9 mouse cellular contexts compared by ENCODE assay signal in the genomic region with DNA sequence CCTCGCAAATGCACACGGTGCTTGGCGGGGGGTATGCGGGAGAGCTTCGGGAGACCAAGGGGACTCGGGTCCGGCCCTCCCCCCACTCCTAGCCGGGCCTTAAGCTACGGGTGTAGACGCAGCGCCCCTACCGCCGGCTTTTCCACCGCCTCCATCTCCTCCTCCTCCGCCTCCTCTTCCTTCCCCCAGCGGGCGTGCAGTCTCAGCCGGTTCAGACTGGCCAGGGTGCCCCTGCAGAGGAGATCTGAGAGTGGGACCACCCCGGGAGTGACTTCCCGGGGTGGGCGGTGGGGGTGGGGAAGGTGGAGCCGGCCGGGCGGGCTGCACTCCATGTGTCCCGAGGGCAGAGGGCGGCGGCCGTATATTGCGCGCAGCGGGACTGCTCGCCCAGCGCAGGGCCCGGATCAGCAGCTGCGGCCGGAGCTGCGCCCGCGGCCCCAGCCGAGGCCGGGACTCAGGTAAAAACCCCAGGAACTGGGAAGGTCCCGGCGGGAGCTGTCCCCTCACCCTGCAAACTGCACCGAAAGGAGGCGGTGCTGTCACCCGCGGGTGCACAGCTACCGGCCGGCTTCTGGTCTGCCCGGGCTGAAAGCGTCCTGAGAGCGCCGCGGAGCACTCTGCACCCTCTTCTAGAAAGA. TPM values are rescaled to one million over a fixed set of nuclear protein-coding genes. Genes with fewer than 3 reads are reported as not detected.
A peak's percentile ranks its signal among the peaks of the same experiment; 100 is the strongest.
DNase-seq lines count a peak whose midpoint lies in the region; ATAC-seq and TF ChIP-seq lines count a peak whose summit lies in the region.
"Had no signal": no experiment of that assay in that cellular context is flagged by ENCODE, and none has a peak within 500 bp of the region (broad histone marks: within the 10 kb centered on the region; RNA-seq: fewer than 3 reads in every experiment).

A gene (plus strand): TSS at position 180 of the 638 bp plus-strand sequence.

- no peaks in the 10 kb centered on the region for H3K9me3 ChIP-seq in embryonic facial prominence, embryonic 10.5 days
- no peaks in the 10 kb centered on the region for H3K9me3 ChIP-seq in liver, embryonic 12.5 days (replicated peaks)
- no peaks in the 10 kb centered on the region for H3K9me3 ChIP-seq in midbrain, postnatal 0 days (ENCODE audit: low read length)

- peaks cover 60% of the 10 kb centered on the region for H3K27me3 ChIP-seq in embryonic facial prominence, embryonic 10.5 days (replicated peaks; ENCODE audit: low read depth, poor library complexity, severe bottlenecking)
- peaks cover 62% of the 10 kb centered on the region for H3K27me3 ChIP-seq in liver, embryonic 12.5 days (replicated peaks)
- H3K27me3 ChIP-seq in midbrain, postnatal 0 days (ENCODE audit: insufficient read depth, low read length): peaks cover 9% of the 10 kb centered on the region; the same call in 1 of the 2 replicates
- H3K27me3 ChIP-seq: CH12.LX had no signal

- peak; percentile 67 for ATAC-seq in liver, embryonic 12.5 days
- peak; percentile 92 for ATAC-seq in midbrain, postnatal 0 days (ENCODE audit: low FRiP score)

- H3K4me3 ChIP-seq in embryonic facial prominence, embryonic 10.5 days: peak within 1 kb of the TSS; percentile 75
- H3K4me3 ChIP-seq in liver, embryonic 12.5 days: peak within 1 kb of the TSS; percentile 54
- H3K4me3 ChIP-seq in midbrain, postnatal 0 days (ENCODE audit: low read depth, low read length): peak within 1 kb of the TSS; percentile 71

- H3K9ac ChIP-seq in liver, embryonic 12.5 days: peak within 1 kb of the TSS; percentile 53
- peak within 1 kb of the TSS; percentile 79 for H3K9ac ChIP-seq in midbrain, postnatal 0 days (replicated peaks; ENCODE audit: low read length, poor library complexity, severe bottlenecking)

- under 1% methylated on average over 54 of the region's 54 CpGs for WGBS in embryonic facial prominence, embryonic 10.5 days
- WGBS in liver, embryonic 12.5 days (ENCODE audit: insufficient replicate concordance): under 1% methylated on average over 54 of the region's 54 CpGs
- WGBS in midbrain, postnatal 0 days: under 1% methylated on average over 52 of the region's 54 CpGs

- peak within 1 kb of the TSS; percentile 80 for H3K27ac ChIP-seq in embryonic facial prominence, embryonic 10.5 days (replicated peaks)
- no peak within 1 kb of the TSS for H3K27ac ChIP-seq in liver, embryonic 12.5 days
- no peak within 1 kb of the TSS for H3K27ac ChIP-seq in midbrain, postnatal 0 days (ENCODE audit: low read depth, low read length)

- peaks cover 27% of the 10 kb centered on the region for H3K4me1 ChIP-seq in embryonic facial prominence, embryonic 10.5 days
- H3K4me1 ChIP-seq in liver, embryonic 12.5 days: 0 out of 2 replicates have a peak, but pooled peaks cover 11% of the 10 kb centered on the region
- H3K4me1 ChIP-seq in midbrain, postnatal 0 days (ENCODE audit: insufficient read depth, low read length): no peaks in the 10 kb centered on the region

- H3K4me2 ChIP-seq in liver, embryonic 12.5 days: peak within 1 kb of the TSS; percentile 66
- peak within 1 kb of the TSS; percentile 98 for H3K4me2 ChIP-seq in midbrain, postnatal 0 days (ENCODE audit: low read depth, low read length, poor library complexity, severe bottlenecking)

- H3K36me3 ChIP-seq in embryonic facial prominence, embryonic 10.5 days (replicated peaks): no peaks in the 10 kb centered on the region
- H3K36me3 ChIP-seq in liver, embryonic 12.5 days: no peaks in the 10 kb centered on the region
- H3K36me3 ChIP-seq in midbrain, postnatal 0 days (ENCODE audit: insufficient read depth, low read length): no peaks in the 10 kb centered on the region

- DNase-seq in thymus, postnatal 14 days: peak; percentile 9
- no peak for DNase-seq in thymus, adult 18-20 months
- peak; percentile 84 for DNase-seq in embryonic facial prominence, embryonic 10.5 days (ENCODE audit: low spot score)
- DNase-seq in heart, adult 9 months (ENCODE audit: low spot score in 2 of 2): peak; percentile 68 to 70
- DNase-seq in kidney, adult 8-10 months: peak; percentile 79 to 83
- DNase-seq in midbrain, postnatal 0 days (ENCODE audit: low spot score): peak; percentile 68
- peak; percentile 54 for DNase-seq in urinary bladder, adult 2 months (ENCODE audit: low spot score)

- peak; percentile 64 for TF ChIP-seq CTCF in midbrain, postnatal 0 days (IDR thresholded peaks at IDR 0.05)

RNA-seq across cellular contexts. Expression of the gene that starts here (rescaled TPM):
- polyA plus RNA-seq in embryonic facial prominence, embryonic 10.5 days (2016; fragmentation: Nextera tagmentation; extraction: Ambion mirVana): 0.24 and 0.26 TPM in 2 replicates
- 0.37 and 0.52 TPM in 2 replicates for polyA plus RNA-seq in liver, embryonic 12.5 days (2016; fragmentation: Nextera tagmentation; extraction: Ambion mirVana)
- 8.9 and 13.0 TPM in 2 replicates for total RNA-seq in midbrain, postnatal 0 days (2014; rRNA removed)
- polyA plus RNA-seq in midbrain, postnatal 0 days (2015; fragmentation: Nextera tagmentation; extraction: Ambion mirVana): 3.7 and 4.2 TPM in 2 replicates
- polyA plus RNA-seq in urinary bladder, adult 2 months (2012; rRNA removed): 9.1 and 11.1 TPM in 2 replicates
- total RNA-seq: CH12.LX had no signal

Comparison
In these comparisons a context has a peak if more than half of its experiments do, and no peak if none do; other contexts are left out.
1. DNase-seq: peak in thymus, postnatal 14 days (single experiment), heart, adult 9 months (2 of 2), kidney, adult 8-10 months (2 of 2), midbrain, postnatal 0 days (single experiment) and urinary bladder, adult 2 months (single experiment); none in thymus, adult 18-20 months (0 of 2).
2. Peak in DNase-seq, H3K4me3 ChIP-seq and H3K27ac ChIP-seq in embryonic facial prominence, embryonic 10.5 days; RNA of the gene not detected or under 1 TPM.
3. Peak in ATAC-seq, H3K4me3 ChIP-seq, H3K9ac ChIP-seq and H3K4me2 ChIP-seq in liver, embryonic 12.5 days; RNA of the gene not detected or under 1 TPM.
4. Peak in every context shown above with its lines, with median percentiles within 50 percentile points of each other: H3K4me3 ChIP-seq.